8 mouse cellular contexts compared by ENCODE assay signal in the genomic region with DNA sequence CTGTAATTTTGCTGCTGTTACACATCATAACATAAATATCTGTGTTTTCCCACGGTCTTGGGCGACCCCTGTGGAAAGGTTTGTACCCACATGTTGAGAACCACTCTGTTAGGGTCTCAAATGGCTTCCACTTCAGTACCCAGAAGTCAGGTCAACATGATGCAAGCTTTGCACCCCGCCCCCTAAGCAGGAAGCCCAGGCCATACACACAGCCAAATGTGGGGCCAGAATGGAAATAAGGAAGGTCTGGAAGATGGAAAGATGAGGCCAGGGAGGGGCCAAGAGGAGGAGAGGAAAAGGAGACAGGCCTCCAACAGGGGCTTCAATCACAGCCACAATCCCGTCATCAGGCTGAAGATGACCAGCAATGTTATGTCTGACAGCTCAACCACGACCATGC. TPM values are rescaled to one million over a fixed set of nuclear protein-coding genes. Genes with fewer than 3 reads are reported as not detected.
DNase-seq lines count a peak whose midpoint lies in the region; ATAC-seq lines count a peak whose summit lies in the region.

No protein-coding gene starts in this region.

- 47% methylated on average over 5 of the region's 5 CpGs for WGBS in heart, embryonic 12.5 days
- 60% methylated on average over 5 of the region's 5 CpGs for WGBS in liver, embryonic 12.5 days (ENCODE audit: insufficient replicate concordance)
- WGBS in stomach, embryonic 16.5 days, result 31% methylated on average over 5 of the region's 5 CpGs

- H3K4me2 ChIP-seq in heart, embryonic 12.5 days, result peak overlapping the region; percentile 87
- H3K4me2 ChIP-seq in liver, embryonic 12.5 days, result no peak overlapping the region
- peak overlapping the region; percentile 85 for H3K4me2 ChIP-seq in stomach, embryonic 16.5 days (ENCODE audit: low read depth, low read length)

- H3K4me3 ChIP-seq in heart, embryonic 12.5 days, result no peak overlapping the region
- no peak overlapping the region for H3K4me3 ChIP-seq in liver, embryonic 12.5 days
- peak overlapping the region; percentile 32 for H3K4me3 ChIP-seq in stomach, embryonic 16.5 days (replicated peaks; ENCODE audit: low read length)

- H3K4me1 ChIP-seq in heart, embryonic 12.5 days (replicated peaks), result peaks cover 85% of the 10 kb centered on the region
- peaks cover 81% of the 10 kb centered on the region for H3K4me1 ChIP-seq in liver, embryonic 12.5 days
- H3K4me1 ChIP-seq in stomach, embryonic 16.5 days (ENCODE audit: control insufficient read depth, insufficient read depth, low read length), result peaks cover 80% of the 10 kb centered on the region

- peak overlapping the region; percentile 99 for H3K27ac ChIP-seq in heart, embryonic 12.5 days (ENCODE audit: poor library complexity, severe bottlenecking)
- peak overlapping the region; percentile 75 for H3K27ac ChIP-seq in liver, embryonic 12.5 days
- peak overlapping the region; percentile 99 for H3K27ac ChIP-seq in stomach, embryonic 16.5 days (ENCODE audit: low read length)

- no peaks in the 10 kb centered on the region for H3K9me3 ChIP-seq in heart, embryonic 12.5 days (replicated peaks)
- no peaks in the 10 kb centered on the region for H3K9me3 ChIP-seq in liver, embryonic 12.5 days (replicated peaks)
- no peaks in the 10 kb centered on the region for H3K9me3 ChIP-seq in stomach, embryonic 16.5 days (replicated peaks; ENCODE audit: control insufficient read depth, low read length)

- no peaks in the 10 kb centered on the region for H3K27me3 ChIP-seq in heart, embryonic 12.5 days (replicated peaks)
- no peaks in the 10 kb centered on the region for H3K27me3 ChIP-seq in liver, embryonic 12.5 days (replicated peaks)
- H3K27me3 ChIP-seq in stomach, embryonic 16.5 days (ENCODE audit: control insufficient read depth, insufficient read depth, low read length), result no peaks in the 10 kb centered on the region

- DNase-seq in lung, postnatal 10 days, result peak; percentile 61
- DNase-seq in lung, postnatal 36 days, result no peak
- no peak for DNase-seq in ovary, postnatal 14 days (ENCODE audit: low spot score)
- DNase-seq in embryo, embryonic 11 days, result no peak
- no peak for DNase-seq in kidney, postnatal 36 days

- no peaks in the 10 kb centered on the region for H3K36me3 ChIP-seq in heart, embryonic 12.5 days
- no peaks in the 10 kb centered on the region for H3K36me3 ChIP-seq in liver, embryonic 12.5 days
- no peaks in the 10 kb centered on the region for H3K36me3 ChIP-seq in stomach, embryonic 16.5 days (ENCODE audit: control insufficient read depth, insufficient read depth, low read length)

- ATAC-seq in heart, embryonic 12.5 days (ENCODE audit: insufficient number of reproducible peaks, low FRiP score), result no peak
- no peak for ATAC-seq in liver, embryonic 12.5 days
- ATAC-seq in stomach, embryonic 16.5 days (ENCODE audit: insufficient read depth, low FRiP score), result no peak

- H3K9ac ChIP-seq in heart, embryonic 12.5 days, result no peak overlapping the region
- no peak overlapping the region for H3K9ac ChIP-seq in liver, embryonic 12.5 days
- peak overlapping the region; percentile 82 for H3K9ac ChIP-seq in stomach, embryonic 16.5 days (ENCODE audit: low read length)

RNA-seq across cellular contexts. Expression of a gene that starts 37.1 kb away (rescaled TPM):
- polyA plus RNA-seq in heart, embryonic 12.5 days (2016; fragmentation: Nextera tagmentation; extraction: Ambion mirVana), result 17.0 and 18.6 TPM in 2 replicates
- polyA plus RNA-seq in liver, embryonic 12.5 days (2016; fragmentation: Nextera tagmentation; extraction: Ambion mirVana), result 9.7 and 10.0 TPM in 2 replicates
- 21.4 and 24.6 TPM in 2 replicates for polyA plus RNA-seq in stomach, embryonic 16.5 days (2015; fragmentation: Nextera tagmentation; extraction: Ambion mirVana)
